Mouse (Mus musculus) inflammation-experienced regulatory T-cells, adult 16 weeks (primary cell): ENCODE measurements around the gene Ptprd. TPM values are rescaled to one million over a fixed set of nuclear protein-coding genes. Genes with fewer than 3 reads are reported as not detected.

ENCODE experiments used
- polyA plus RNA-seq: library from polyadenylated mRNA; unstranded; fragments of 100-300 nt; shearing (Covaris generic); gene quantifications from one replicate; pipeline ENCODE4 v1.2.1, GENCODE M21; 2017

Ptprd gene
- polyA plus RNA-seq, result not detected

DNA sequence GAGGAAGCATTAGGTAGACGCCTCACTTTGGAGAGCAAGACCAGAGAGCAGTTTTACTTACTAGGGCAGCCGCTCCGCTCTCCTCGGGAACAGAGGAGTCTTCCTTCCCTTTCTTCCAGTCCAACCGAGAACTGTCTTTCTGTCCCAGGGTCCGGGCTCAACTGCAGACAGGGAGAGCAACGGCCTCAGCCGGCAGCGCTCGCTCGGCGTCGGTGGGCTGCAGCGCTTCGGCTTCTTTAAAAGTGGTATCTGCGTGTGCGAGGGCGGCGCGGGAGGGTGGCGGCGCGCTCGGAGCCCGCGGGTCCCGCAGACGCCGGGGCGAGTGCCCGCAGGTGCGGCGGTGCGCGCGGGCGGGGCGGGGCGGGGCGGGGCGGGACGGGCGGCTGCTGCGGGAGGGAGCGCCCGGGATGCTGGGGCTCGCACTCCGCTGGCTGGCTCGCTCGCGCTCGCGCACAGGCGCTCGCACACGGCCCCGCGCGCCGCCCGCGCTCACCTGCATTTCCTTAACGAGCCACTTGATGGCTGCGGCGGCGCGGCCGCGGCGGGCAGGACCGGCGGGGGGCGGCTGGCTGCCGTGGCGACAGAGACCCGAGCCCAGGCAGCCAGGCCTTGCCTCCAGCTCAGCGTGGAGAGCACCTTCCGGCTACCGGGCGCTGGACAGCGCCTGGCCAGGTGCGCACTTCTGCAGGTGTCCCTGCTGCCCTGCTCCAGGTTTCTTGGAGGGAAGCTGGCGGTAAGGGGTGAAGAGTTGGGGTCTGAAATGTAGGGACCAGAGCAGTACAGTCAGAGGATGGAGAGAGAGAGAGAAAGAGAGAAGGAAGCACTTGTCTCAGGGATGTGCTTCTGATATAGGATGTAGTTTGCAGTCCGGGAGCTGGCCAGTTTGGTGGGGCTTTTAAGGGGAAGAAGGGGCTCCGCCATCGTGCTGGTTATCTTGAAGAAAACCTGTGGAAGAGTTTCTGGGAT, at the start of gene Ptprd:
TSS of gene Ptprd (minus strand) at position 433 of the 966 bp plus-strand sequence.

